Mouse (Mus musculus): Measurements from ENCODE around the gene Cdh23.

DNA sequence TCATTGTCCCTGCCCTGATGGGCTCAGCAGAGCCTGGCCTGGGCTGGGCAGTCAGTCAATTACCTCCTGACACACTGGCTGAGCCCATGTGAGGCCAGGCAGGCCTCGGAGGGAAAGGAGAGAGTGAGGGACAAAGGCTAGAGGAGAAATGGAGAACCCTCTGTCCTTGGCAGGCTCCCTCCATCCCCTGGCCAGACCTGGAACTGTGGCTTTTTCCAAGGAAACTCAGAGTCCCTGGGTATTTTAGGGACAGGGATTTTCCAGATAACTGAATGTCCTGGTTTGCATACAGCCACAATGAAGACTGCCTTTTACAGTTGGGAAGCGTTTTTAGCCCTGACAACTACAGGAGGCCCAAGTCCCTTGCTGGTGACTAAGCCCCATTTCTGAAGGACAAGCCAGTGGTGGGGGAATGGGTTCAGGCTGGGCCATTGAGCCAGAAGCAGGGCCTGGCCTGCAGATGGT is 36.1 kb upstream of the Cdh23 start:
- TF ChIP-seq POLR2A (IDR thresholded peaks at IDR 0.05; ENCODE audit: insufficient read length, low read depth) (no peak), REST (IDR thresholded peaks at IDR 0.05; ENCODE audit: insufficient read depth, insufficient read length) (no peak), E2F4 (IDR thresholded peaks at IDR 0.05; ENCODE audit: insufficient read depth) (no peak)

All from myocyte (in vitro differentiated cells).